Mouse (Mus musculus) yolk sac, embryonic 10.5 days (tissue): ENCODE data around the gene H2-M2.
"Not testable (repeated sequence)": the region's sequence is repeated elsewhere in the genome, so short reads cannot be mapped to it uniquely, and the experiment has no call there.

Experiments used
- DNase-seq: peaks from one replicate; pipeline ENCODE4 v3.0.0-alpha.2; 2017; ENCODE audit warnings: low spot score

Gene H2-M2

DNA sequence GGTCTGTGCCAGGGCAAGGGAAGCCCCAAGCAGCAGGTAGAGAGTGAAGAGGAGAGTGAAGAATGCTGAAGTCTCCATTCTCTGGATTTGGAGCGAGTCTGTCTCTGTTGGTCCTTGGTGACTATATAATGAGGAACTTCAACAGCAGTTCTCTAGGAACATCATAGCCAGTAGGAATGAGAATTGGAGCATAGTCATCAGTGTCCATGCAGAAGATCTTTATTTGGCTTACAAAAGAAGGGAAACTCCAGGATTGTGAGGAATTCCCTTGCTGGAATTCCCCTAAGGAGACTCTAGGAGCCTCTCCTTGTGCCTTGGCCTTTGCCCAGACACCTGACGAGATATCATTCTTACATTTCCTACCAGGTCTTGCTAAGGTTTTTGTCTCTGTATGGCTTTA, at the start of gene H2-M2:
Gene H2-M2 (minus strand): TSS at position 101 of the 400 bp plus-strand sequence.
- no peak for DNase-seq

DNA sequence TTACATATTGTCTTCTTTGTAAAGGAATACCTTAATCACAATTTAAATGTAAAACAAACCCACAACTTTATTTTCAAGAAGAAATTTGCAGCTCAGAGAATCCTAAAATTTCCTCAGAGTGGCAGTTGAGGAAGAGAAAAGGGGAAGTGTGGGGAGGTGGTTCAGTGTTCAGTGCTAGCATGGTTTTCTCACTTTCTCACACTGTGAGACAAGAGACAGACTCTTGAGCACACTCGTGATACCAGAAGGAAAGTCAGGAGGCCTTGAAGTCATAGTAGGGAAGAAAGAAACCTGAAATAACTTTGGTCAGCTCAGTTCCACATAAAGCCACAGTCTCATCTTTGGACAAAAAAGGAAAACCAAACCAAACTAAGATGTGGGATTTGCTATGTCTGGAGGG, 42.1 kb upstream of the H2-M2 start:
- not testable (repeated sequence) for DNase-seq

DNA sequence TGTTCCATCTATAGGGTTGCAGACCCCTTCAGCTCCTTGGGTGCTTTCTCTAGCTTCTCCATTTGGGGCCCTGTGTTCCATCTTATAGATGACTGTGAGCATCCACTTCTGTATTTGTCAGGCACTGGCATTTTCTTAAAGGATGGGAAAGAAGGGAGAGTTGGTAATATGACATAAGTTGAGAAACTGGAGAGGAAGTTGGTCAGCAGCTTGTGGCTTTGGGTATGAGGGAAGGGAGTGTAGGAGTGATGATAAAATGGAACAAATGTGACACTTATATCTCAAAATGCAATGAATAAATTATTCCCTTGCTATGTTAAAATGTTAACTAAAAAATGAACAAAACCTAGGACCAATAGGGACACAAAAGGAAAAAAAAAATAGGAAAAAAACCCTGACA, 41.3 kb upstream of the H2-M2 start:
- not testable (repeated sequence) for DNase-seq

DNA sequence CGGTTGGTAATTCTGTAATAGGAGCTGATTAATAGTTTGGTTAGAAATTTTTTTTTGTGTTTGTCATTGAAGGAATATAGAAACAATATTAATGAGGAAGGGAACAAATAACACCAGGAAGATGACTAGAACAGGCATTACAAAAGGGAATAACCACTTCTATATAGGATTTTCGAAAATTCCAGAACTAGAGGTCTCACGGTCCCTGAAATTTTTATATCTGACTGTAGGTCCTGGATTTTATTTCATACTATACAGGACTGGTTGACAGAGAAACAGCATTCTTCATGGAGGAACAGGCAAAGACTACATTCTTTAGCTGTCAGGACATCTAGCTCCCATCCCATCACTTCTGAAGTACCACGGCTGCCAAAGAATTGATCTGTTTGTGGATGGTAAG, 24.4 kb upstream of the H2-M2 start, which contains the start of gene Olfr111:
Gene Olfr111 (plus strand): TSS at position 301 of the 400 bp plus-strand sequence.
- DNase-seq: no peak

DNA sequence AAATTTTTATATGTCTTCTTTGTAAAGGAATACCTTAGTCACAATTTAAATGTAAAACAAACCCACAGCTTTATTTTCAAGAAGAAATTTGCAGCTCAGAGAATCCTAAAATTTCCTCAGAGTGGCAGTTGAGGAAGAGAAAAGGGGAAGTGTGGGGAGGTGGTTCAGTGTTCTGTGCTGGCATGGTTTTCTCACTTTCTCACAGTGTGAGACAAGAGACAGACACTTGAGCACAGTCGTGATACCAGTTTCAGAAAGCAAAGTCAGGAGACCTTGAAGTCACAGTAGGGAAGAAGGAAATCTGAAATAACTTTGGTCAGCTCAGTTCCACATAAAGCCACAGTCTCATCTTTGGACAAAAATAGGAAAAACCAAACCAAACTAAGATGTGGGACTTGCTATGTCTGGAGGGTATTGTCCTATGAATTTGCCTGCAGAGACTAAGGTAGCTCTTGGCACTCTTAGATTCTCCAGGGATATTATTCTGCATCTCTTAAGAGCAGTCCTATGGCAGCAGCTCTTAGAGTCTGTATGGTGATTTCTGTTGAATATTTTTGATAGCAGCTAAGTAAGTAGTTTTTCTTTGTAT, 8.7 kb upstream of the H2-M2 start, which contains the start of gene Olfr110:
Gene Olfr110 (plus strand): TSS at position 539 of the 589 bp plus-strand sequence.
- no peak for DNase-seq

DNA sequence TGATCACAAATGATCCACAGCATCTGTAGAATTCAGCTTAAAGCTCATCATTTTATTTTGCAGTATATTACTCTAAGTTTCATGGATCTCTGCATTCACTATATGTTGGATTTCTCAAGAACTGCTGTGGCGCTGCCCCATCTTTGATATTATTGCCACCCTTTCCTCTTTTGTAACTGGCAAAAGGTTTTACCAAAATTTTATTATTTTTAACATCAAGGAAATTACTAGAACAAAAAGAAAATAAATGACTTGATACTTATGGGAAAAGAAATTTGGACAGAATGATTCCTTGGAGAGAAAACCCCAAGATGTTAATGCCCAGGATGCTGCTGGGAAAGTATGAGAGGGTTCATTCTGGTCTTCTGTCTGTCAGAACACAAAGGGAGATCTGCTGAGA, 24.7 kb downstream of the H2-M2 start, which contains the start of gene Olfr109:
Gene Olfr109 (plus strand): TSS at position 301 of the 400 bp plus-strand sequence.
- DNase-seq: no peak

DNA sequence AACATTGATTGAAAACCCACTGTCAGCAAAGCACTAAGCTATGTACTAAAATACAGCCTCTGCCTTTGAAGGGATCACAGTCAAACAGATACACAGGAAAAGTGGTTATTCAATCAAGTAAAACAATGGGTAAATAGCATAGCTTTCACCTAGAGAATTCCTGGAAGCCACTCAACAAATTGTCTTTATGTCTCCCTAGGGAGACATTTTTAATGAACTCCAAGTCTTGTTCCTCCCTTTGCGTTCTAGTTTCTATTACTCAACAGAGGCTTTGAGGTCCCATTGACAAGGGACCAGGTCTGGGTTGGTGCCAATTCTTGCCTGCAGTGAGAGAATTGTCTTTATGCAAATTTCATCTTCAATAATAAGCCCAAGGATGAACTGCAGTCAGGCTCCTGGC, 38.2 kb downstream of the H2-M2 start, which contains the start of gene Olfr108:
Gene Olfr108 (plus strand): TSS at position 301 of the 400 bp plus-strand sequence.
- no peak for DNase-seq
